Mouse (Mus musculus) G1E-ER4 (cell line): ENCODE measurements around the gene Scfd2. TPM values are rescaled to one million over a fixed set of nuclear protein-coding genes. Genes with fewer than 3 reads are reported as not detected.

Source experiments
- GATA1 ChIP-seq: IDR thresholded peaks from one replicate; pipeline ENCODE4 v1.8.0; 2012; ENCODE audit warnings: low read length, inconsistent platforms
- polyA plus RNA-seq: library from polyadenylated mRNA; stranded (reverse); fragments of >175 nt; gene quantifications from 2 replicates; pipeline ENCODE4 v1.2.3, GENCODE M21; 2012

Gene Scfd2
- polyA plus RNA-seq, 1 experiment: 6.3 TPM

DNA sequence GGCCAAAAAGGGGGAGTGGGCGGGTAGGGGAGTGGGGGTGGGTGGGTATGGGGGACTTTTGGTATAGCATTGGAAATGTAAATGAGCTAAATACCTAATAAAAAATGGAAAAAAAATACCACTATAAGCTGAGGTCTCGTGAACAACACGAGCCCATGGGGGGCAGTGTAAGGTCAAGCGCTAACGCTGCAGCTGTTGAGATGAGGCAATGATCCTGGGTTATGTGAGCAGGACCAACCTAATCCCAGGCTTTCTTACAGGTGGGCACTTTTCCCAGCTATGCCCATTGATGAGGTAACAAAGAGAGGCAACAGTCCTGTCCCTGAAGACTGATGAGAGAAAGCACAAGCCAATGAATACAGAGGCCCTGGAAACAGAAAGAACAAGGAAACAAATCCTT lies 126.7 kb downstream of the Scfd2 start:
- no peak for TF ChIP-seq GATA1

- no peak for TF ChIP-seq GATA1
Observed at GRCm38 (mm10) chr5:74404083-74404482, 127.5 kb downstream of the Scfd2 start.

DNA sequence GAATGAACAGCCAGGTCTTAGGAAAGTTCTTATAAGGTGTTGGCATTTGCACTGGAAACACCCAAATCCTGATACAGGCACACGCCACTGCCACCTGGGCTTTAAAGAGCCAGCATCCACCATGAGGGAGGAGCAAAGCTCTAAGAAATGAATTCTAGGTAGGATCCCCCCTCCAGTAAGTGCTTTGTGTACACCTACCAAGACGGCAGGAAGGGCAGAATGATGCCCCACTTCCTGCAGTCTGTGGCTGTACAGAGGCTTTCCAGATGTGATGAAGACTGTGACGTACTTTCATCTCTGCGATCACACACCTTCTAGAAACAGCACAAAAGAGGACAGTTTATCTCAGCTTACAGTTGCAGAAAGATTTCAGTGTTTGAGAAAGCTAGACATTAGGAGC lies 128.9 kb downstream of the Scfd2 start:
- no peak for TF ChIP-seq GATA1

GRCm38 (mm10) chr5:74391806-74392205 lies 139.8 kb downstream of the Scfd2 start:
- no peak for TF ChIP-seq GATA1

DNA sequence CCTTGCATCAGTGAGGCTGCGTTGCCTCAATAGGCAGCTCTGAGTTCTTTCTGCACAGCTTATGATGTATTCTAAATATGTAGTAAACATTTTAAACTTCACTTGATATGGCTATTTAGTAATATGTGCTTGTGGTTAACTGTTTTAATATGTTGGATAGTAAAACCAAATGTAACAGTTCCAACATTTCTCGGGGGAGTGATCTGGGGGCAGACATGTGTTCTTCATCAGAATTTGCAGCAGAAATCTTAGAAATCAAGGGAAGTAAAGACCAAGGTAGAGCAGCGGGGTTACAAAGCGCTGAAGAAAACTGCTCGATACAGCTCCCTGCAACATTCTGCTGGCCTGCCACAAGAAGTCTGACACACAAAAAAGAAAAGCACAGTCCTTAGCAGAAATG lies 140.2 kb downstream of the Scfd2 start:
- TF ChIP-seq GATA1: no peak

- no peak for TF ChIP-seq GATA1
Observed at GRCm38 (mm10) chr5:74388849-74389248, 142.7 kb downstream of the Scfd2 start.

- no peak for TF ChIP-seq GATA1
Observed at GRCm38 (mm10) chr5:74388101-74388500, 143.5 kb downstream of the Scfd2 start.

GRCm38 (mm10) chr5:74387143-74387886 lies 144.2 kb downstream of the Scfd2 start:
- no peak for TF ChIP-seq GATA1

DNA sequence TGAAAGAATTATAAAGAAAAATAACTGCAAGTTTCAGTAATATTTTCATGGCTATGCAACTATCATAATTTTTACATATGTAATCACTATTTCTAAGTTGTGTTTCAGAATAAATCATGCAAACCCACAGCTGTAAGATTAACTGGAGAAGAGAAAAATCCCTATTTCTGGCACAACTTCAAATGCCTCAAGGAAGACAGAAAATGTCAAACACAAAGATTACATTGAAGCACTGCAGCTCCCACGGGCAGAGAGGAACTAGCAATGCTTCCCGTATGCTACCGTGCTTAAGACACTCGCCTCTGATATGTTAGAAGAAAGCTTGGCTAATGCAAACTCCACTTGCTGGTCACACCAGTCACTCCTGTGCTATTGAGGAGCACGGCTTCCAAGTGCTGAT lies 151.5 kb downstream of the Scfd2 start:
- TF ChIP-seq GATA1: no peak

DNA sequence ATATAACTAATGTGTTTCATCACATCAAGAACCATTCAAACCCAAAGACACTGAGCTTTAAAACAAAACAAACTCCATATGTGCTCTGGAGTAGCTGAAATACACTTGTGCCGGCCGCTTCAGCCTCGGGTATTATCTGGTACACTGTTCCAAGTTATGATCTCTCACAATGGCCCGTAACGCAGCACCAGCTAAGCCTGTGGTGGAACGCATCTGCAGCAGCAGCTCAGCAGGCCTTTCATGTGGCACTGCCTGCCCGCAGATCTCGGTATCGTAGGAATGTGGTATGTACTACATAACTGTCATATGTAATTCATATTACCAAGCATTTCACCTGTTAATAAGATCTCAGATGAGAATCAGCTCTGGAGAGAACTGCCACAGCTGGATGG lies 164.9 kb downstream of the Scfd2 start:
- no peak for TF ChIP-seq GATA1

GRCm38 (mm10) chr5:74365984-74366709 lies 165.4 kb downstream of the Scfd2 start:
- TF ChIP-seq GATA1: no peak

GRCm38 (mm10) chr5:74365408-74365807 lies 166.2 kb downstream of the Scfd2 start:
- TF ChIP-seq GATA1: no peak

- TF ChIP-seq GATA1: no peak
Observed at GRCm38 (mm10) chr5:74363296-74363695, 168.3 kb downstream of the Scfd2 start.

DNA sequence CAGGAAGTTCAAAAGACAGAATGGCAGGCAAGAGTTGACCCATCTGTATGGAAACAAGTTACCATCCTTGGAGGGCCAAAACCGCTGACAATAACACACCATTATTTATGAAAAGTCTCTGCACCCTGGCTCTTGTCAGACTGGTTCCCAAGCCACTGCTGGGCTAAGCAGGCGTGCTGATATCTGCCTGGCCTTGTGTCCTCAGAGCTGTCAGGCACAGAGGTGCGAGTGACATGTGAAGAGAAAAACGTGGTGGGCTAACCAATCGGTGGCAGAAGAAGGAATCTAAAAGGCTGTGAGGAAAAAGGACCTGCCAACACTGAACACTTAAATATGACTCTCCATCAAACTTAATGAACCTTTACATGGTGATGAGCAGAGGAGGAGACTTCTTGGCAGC lies 170.0 kb downstream of the Scfd2 start:
- TF ChIP-seq GATA1: no peak

DNA sequence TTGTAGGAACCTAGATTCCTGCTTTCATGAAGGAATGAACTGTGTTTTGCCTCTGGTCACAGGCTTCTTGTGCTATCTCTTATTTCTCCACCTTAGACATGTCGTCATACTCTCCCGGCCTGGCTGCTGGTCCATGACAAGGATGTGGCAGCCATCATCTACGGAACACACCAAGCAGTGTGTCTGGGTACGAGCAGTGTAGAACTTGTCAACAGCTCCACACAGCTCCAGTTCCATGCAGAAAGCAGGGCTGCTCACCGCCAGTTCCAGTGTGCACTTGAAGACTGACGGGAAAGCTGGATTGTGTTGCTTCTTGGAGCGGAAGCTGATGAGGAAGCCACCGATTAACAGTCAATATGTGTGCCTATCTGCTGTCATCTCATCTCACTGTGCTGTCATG lies 173.5 kb downstream of the Scfd2 start:
- no peak for TF ChIP-seq GATA1

GRCm38 (mm10) chr5:74355416-74356177 lies 176.0 kb downstream of the Scfd2 start:
- TF ChIP-seq GATA1: no peak
